Mouse (Mus musculus): ENCODE measurements around the gene Taf6.

The Taf6 gene

DNA sequence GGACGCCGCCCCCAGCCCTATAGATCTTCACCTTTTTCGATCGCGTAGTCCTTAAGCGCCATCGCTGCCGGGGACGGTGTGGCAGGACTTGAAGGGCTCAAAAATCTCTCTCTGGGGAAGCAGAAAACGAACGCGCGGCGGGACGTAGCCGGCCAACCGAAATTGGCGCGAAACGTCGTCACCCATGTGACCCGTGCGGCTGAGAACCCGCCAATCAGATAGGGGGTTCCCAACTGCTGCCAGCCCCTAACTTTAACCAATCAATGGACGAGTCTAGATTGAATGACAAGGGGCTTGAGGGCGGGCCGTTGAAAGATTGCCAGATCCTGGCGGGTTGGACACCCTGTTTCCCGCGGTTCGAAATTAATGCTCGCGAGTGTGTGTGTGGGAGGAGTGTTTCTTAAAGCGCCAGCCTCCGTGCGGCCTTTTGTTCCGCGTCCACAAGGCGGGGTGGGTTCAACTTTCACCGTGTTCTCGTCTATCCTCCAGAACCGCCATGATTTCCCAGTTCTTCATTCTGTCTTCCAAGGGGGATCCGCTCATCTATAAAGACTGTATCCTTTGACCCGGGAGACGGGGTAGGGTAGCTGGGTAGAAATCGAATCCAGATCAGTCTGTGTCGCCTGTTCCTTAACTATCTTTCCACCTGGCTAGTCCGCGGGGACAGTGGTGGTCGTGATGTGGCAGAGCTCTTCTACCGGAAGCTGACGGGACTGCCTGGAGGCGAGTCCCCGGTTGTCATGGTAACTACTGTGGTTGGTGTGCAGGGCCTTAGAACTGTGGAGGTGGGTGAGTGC, 15.4 kb downstream of the Taf6 start, which contains the start of the genes Ap4m1 and Mcm7:
Gene Ap4m1, plus strand, starts transcription at position 308 of the 797 bp plus-strand sequence.
Gene Mcm7, minus strand, starts transcription at position 728 of the 797 bp plus-strand sequence.
- in situ Hi-C loops (cut with MseI, MboI) = no loop called here

DNA sequence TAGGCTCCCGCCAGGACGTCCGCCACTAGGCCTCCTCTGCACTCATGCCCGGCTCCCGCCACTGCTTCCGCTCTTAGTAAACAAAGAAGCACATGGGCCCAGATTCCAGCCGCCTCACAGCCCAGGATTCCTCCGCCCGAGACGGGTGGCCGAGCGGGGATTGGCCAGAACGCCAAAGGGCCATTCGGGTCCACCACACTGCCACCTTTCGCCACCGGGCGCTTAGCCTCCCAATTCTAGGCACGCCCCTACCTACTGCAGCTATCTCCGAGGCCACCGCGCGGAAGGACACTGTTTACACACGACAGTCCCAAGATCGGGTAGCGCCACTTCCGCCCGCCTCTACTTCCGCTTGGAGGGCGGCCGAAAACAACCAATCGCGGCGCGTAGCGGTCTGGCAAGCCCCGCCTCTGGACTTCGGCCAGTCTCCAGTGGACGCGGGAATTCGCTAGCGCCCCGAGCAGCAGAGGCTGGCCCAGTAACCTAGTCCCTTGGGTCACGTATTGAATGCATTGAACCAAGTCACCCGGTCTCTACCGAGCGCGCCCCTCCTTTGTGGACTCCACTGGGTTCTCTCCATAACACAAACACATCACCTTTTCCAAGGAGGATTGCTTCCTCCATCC, 16.2 kb downstream of the Taf6 start:
- in situ Hi-C loops (cut with MseI, MboI) = no loop called here

DNA sequence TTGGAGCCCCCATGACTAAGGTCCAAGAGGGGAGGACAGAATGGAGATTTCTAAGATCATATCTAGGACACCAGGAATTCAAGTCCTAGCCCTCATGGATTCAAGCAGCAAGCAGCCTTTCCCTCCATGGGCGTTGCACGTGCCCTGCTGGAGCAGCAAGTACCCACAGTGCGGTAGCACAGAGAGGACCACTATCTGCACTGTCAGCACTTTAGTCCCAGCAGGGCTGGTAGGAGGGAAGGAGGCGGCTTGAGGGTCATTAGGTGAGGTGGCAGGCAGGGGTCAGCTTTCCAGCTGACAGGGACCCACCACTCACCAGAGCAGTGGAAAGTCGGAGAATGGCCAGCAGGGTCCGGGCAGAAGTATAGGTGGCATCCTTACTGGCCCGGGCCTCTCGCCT, 21.7 kb downstream of the Taf6 start:
- in situ Hi-C loops (cut with MseI, MboI) = no loop called here

DNA sequence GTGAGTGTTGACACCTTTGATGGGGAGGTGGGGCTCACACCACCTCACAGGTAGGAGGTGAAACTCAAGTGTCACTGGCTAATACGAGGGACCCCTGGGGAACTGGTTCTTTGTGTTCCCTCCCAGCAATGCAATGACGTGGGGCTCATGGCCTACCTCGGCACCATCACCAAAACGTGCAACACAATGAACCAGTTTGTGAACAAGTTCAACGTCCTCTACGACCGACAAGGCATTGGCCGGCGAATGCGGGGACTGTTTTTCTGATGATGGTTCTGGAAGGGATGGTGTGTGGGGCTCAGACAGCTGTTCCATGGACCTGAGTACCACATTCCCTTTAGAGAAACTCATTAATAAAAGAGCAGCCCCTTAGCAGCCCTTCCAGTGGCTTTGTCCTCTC, 23.6 kb downstream of the Taf6 start:
- in situ Hi-C loops (cut with MseI, MboI) = no loop called here

DNA sequence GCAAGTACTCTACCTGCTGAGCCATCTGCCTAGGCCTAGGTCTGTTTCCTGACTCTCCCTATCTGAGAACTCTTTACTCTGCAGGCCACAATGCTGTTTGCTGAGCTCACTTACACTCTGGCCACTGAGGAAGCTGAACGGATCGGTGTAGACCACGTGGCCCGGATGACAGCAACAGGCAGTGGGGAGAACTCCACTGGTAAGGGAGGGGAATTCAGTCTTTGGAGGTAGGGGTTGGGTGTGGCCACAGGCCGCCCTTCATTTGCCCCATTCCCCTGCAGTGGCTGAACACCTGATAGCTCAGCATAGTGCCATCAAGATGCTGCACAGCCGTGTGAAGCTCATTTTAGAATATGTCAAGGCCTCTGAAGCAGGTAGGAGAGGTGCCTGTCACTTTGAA, 24.2 kb downstream of the Taf6 start:
- in situ Hi-C loops (cut with MseI, MboI) = no loop called here

DNA sequence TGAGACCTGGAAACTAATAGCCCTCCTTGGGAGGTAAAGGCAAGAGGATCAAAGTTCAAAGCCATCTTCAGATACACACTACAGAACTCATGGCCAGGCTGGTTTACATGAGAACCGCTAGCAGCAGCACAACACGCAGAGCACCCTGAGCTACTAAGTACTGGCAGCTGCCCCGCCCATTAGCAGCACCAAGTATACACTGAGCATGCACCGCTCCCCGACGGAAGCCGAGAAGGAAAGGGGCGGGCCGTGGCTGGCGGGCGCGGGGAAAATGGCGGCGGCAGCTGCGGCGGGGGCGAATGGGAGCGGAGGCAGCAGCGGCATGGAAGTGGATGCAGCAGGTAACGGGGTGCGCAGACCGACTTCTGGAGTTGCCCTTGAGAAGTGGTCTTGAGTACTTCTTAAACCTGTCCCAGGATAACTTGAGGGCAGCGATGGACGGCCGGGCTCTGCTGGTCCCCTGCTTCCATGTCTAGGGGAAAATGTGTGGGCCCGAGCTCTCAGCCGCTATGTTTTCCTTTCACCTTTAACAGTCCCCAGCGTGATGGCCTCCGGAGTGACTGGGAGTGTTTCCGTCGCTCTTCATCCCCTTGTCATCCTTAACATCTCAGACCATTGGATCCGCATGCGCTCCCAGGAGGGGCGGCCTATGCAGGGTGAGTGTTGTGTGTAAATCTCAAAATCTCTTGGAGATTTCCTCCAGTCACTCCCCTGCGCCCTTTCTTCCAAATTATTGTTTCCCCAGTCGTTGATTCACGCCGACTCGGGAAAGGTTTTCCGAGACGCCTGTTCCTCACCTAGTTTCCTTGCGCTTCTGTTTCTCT, 26.2 kb downstream of the Taf6 start, which contains the start of gene Cops6:
Gene Cops6, plus strand, starts transcription at position 230 of the 824 bp plus-strand sequence.
- in situ Hi-C loops (cut with MseI, MboI) = no loop called here

DNA sequence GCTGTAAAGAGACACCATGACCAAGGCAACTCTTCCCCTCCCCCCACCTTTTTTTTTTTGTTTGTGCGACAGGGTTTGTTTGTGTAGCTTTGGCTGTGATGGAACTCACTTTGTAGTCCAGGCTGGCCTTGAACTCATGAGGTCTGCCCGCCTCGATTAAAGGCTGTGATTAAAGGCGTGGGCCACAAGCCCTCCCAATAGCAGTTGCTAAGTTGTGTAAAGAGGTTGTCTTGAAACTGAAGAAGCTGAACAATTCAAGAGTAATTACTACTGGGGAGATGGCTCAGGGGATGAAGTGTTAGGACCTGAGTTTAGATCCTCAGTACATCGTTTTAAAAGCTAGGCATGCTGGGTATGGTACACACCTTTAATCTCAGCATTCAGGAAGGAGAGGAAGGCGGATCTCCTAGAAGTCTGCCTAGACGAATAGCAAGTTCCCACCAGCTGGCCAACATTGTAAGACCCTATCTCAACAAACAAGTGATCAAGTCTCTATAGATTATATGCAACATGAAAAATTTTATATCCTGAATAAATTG, 27.0 kb downstream of the Taf6 start:
- in situ Hi-C loops (cut with MseI, MboI) = no loop called here

DNA sequence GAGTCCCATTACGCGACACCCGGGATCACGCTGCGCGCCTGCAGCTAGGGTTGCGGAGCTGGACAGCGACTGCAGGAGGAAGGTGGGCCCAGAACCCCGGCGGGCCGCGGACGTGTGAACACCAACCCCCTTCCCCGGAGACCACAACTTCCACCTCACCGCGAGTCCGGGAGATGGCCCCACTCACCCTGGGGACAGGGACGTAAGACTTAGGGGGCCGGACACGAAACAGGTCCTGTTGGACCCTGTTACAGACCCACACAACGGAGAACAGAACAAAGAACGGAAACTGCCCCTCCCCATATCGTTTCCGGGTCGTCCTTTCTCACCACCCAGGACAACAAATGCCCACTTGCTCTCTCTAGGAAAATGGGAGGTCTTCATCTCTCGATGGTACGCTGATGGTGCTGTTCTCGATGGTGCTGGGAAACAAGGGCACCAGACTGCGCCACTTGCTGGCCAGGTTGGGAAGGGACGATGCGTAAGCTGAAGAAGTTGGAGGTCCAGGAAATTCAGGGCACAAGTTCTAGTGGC, 31.7 kb downstream of the Taf6 start, which contains the start of gene Zfp113:
Gene Zfp113, minus strand, starts transcription at position 302 of the 534 bp plus-strand sequence.
- in situ Hi-C loops (cut with MseI, MboI) = no loop called here

DNA sequence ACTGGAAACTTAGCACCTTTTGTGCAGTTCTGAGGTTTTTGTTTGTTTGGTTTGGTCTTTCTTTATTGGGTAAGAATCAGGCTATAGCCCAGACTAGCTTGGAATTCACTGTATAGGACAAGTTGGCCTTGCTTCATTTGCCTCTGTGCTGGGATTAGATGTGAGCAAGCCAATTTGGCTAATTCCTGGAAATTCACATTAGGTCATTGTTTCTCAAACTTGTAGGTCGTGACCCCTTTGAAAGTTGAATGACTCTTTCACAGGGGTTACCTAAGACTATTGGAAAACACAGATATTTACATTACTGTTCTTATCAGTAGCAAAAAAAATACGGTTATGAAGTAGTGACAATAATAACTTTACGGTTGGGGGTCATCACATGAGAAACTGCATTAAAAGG, 32.9 kb downstream of the Taf6 start:
- in situ Hi-C loops (cut with MseI, MboI) = no loop called here

DNA sequence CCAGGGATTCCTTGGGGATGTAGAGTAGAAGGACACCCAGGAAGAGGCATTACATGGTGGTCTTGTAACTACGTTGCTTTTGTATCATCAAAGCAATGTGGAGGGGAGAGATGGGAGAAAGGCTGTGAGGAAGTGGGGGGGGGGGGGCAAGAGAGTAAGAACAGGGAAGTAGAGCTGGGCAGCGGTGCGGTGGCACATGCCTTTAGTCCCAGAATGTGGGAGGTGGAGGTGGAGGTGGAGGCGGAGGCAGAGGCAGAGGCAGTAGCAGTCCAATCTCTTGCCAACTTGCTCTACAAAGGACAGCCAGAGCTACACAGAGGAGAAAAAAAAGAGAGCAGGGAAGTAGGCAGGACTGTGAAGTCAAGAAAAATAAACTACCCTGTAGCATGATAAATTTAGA, 48.7 kb downstream of the Taf6 start:
- in situ Hi-C loops (cut with MseI, MboI) = no loop called here

DNA sequence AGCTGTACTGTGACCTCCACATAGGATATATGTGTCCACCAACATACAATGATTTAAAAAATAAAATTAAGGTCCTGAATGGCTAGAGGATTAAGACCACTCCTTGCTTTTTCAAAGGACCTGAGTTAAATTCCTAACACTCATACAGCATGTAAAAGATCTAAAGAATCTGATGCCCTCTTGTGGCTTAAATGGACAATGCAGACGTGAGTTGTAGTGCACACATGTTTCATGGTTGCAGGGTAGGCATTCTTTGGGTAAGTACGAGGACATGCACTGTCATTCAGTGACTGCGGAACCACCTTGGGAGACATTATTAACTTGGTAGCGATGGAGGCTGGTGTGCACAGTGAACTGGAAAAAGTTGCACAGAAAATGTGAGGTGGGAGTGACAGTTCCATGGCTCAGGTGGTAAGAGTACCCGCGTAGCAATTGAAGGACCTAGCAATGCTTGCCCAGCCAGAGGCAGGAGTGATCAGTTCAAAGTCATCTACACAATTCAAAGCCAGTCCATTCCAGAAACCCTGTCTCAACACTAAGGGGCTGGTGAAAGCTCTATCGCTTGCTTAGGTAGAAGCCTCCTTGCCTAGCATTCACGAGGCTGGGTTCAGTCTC, 49.2 kb downstream of the Taf6 start:
- in situ Hi-C loops (cut with MseI, MboI) = no loop called here

DNA sequence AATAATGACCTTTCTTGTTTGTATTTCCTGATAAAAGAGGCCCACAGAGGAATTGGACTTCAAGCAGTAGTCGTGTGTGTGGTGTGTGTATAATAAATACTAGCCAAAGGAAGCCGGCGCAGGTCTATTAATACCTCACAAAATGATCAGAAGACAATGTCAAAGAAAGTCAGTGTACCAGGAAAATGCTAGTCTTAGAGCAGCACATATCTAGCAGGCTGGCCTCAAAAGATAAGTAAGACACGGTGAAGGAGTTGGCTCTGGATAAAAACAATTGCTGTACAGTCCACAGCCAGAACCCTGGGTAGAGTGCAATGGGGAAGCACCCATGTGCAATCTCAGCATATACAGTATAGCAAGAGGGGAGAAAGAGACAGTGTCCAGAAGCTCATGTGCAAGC, 50.0 kb downstream of the Taf6 start:
- in situ Hi-C loops (cut with MseI, MboI) = no loop called here

DNA sequence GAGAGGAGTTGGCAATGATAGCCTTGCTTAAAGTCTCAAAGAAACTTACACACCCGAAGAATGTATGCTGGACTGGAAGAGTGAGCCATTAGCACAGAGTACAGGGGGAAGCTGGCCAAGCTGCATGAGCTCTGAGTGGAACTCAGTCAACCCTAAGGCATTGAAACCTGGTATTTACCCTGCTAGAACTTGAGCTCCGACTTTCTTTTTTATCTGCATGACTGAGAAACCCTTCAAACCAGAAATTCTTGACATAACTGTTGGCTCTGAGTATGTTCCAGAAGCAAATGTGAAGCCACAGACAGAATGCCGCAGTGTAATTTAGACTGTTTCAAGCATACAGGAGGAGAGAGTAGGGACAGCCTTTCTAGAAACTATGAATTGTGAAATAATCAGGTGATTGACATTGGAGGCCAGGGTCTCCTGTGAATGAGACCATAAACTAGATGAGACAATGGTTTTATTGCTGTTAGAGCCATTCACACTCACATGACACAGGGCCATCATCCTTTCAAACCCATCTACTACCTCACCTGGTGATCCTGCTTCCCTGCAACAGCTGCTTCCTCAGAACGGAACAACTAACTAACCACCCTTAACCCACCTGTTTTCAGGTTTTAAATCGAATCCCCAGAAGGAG, 54.7 kb downstream of the Taf6 start:
- in situ Hi-C loops (cut with MseI, MboI) = no loop called here
